ENCODE assay signal across 16 mouse cellular contexts in the genomic region with DNA sequence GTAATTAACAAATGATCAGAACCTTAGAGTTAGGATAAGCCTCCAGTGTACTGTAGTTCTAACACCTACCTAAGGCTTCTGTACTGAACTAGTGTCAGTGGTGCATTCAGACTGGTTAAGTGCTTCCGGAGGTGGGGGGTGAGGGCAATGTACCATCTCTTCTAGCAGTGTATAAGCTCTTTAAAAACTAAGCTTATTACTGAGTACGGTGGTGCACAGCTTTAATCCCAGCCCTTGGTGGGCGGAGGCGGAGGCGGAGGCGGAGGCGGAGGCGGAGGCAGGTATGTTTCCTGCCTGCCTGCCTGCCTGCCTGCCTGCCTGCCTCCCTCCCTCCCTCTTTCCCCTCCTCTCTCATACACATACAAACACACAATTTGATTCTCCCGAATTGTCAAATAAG. TPM values are rescaled to one million over a fixed set of nuclear protein-coding genes. Genes with fewer than 3 reads are reported as not detected.
A peak's percentile ranks its signal among the peaks of the same experiment; 100 is the strongest.
DNase-seq lines count a peak whose midpoint lies in the region; ATAC-seq lines count a peak whose summit lies in the region.
"Had no signal": no experiment of that assay in that cellular context is flagged by ENCODE, and none has a peak within 500 bp of the region (broad histone marks: within the 10 kb centered on the region; RNA-seq: fewer than 3 reads in every experiment).

No protein-coding gene starts in this region.

- no peak overlapping the region for H3K4me3 ChIP-seq in kidney, embryonic 14.5 days (ENCODE audit: low read length)
- no peak overlapping the region for H3K4me3 ChIP-seq in limb, embryonic 13.5 days
- H3K4me3 ChIP-seq: liver, embryonic 13.5 days had no signal

- H3K36me3 ChIP-seq in kidney, embryonic 14.5 days (ENCODE audit: control insufficient read depth, insufficient read depth, low read length) = no peaks in the 10 kb centered on the region
- no peaks in the 10 kb centered on the region for H3K36me3 ChIP-seq in limb, embryonic 13.5 days
- H3K36me3 ChIP-seq: liver, embryonic 13.5 days had no signal

- H3K27ac ChIP-seq in kidney, embryonic 14.5 days (ENCODE audit: low read depth, low read length) = no peak overlapping the region
- H3K27ac ChIP-seq in limb, embryonic 13.5 days = peak overlapping the region; percentile 58; the same call in 1 of the 2 replicates
- H3K27ac ChIP-seq: liver, embryonic 13.5 days had no signal

- H3K9me3 ChIP-seq in kidney, embryonic 14.5 days (ENCODE audit: control insufficient read depth, low read length) = no peaks in the 10 kb centered on the region
- H3K9me3 ChIP-seq in limb, embryonic 13.5 days = no peaks in the 10 kb centered on the region
- H3K9me3 ChIP-seq: liver, embryonic 13.5 days had no signal

- H3K27me3 ChIP-seq in kidney, embryonic 14.5 days (ENCODE audit: control insufficient read depth, insufficient read depth, low read length) = no peaks in the 10 kb centered on the region
- H3K27me3 ChIP-seq in limb, embryonic 13.5 days = no peaks in the 10 kb centered on the region
- H3K27me3 ChIP-seq: liver, embryonic 13.5 days; Patski had no signal

- ATAC-seq in kidney, embryonic 14.5 days (ENCODE audit: low FRiP score, low TSS enrichment) = 0 out of 2 replicates have a peak, but pooled peaks have one; percentile 32
- ATAC-seq in limb, embryonic 13.5 days (ENCODE audit: low FRiP score, low read depth) = no peak
- ATAC-seq: forebrain, embryonic 16.5 days had no signal

- no peak overlapping the region for H3K9ac ChIP-seq in kidney, embryonic 14.5 days (ENCODE audit: low read depth, low read length)
- H3K9ac ChIP-seq in limb, embryonic 13.5 days = no peak overlapping the region
- H3K9ac ChIP-seq: liver, embryonic 13.5 days had no signal

- peaks cover 11% of the 10 kb centered on the region; the same call in 1 of the 2 replicates for H3K4me1 ChIP-seq in kidney, embryonic 14.5 days (ENCODE audit: control insufficient read depth, insufficient read depth, low read length)
- peaks cover 41% of the 10 kb centered on the region for H3K4me1 ChIP-seq in limb, embryonic 13.5 days

- DNase-seq in kidney, adult 11 months = no peak
- peak; percentile 8 for DNase-seq in urinary bladder, postnatal 14 days (ENCODE audit: low spot score)
- DNase-seq in urinary bladder, postnatal 10 days (ENCODE audit: low spot score) = no peak
- DNase-seq in gastrocnemius, postnatal 4 days (ENCODE audit: low spot score in 2 of 2) = no peak
- no peak for DNase-seq in c-Kit-positive CD71-positive TER-119-positive erythroid progenitor cells, embryonic 14.5 days (ENCODE audit: low spot score)
- DNase-seq in cerebellum, adult 9-11 months = no peak
- DNase-seq: adrenal gland, postnatal 36 days; embryo, embryonic 11 days; kidney, adult 18-20 months; liver, embryonic 13.5 days; thymus, adult 2 months had no signal

- H3K4me2 ChIP-seq in kidney, embryonic 14.5 days (replicated peaks; ENCODE audit: low read depth, low read length) = no peak overlapping the region
- H3K4me2 ChIP-seq in limb, embryonic 13.5 days (replicated peaks) = no peak overlapping the region
- H3K4me2 ChIP-seq: liver, embryonic 13.5 days had no signal

- 86% methylated on average over 9 of the region's 9 CpGs for WGBS in kidney, embryonic 14.5 days
- WGBS in limb, embryonic 13.5 days = 77% methylated on average over 9 of the region's 9 CpGs

RNA-seq across cellular contexts. Expression of gene Tmem178, which starts 58.7 kb away (rescaled TPM):
- polyA plus RNA-seq in kidney, embryonic 14.5 days (2014; fragmentation: Nextera tagmentation; extraction: Ambion mirVana) = 10.8 and 11.7 TPM in 2 replicates
- polyA plus RNA-seq in limb, embryonic 13.5 days (2015; fragmentation: Nextera tagmentation; extraction: Ambion mirVana) = 8.6 and 9.1 TPM in 2 replicates
- total RNA-seq in gastrocnemius, postnatal 4 days (2021) = 1 to 10 TPM; 1.2 TPM
- polyA plus RNA-seq: C2C12 had no signal
